Mouse (Mus musculus): ENCODE results near the gene Hectd1.

DNA sequence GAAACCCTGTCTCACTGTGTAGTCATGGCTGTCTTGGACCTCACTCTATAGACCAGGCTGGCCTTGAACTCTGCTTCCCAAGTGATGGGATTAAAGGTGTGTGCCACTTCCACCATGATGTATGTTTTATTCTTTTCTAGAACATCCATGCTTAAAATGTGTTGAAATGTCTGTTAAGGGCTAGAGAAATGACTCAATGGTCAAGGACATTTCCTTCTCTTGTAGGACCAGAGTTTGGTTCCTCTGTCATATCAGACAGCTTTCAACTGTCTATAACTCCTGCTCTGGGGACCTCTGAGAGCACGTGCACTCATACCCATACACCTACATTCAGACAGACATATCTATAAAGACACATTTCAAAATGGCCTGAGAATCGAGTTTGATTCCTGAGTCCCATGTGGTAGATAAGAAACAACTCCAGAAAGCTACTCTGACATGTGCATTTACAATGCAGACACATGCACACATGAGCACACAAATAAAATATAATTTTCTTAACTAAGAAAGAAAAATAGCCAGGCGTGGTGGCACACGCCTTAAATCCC lies 9.3 kb downstream of the Hectd1 start:
- no peak for TF ChIP-seq POLR2A (IDR thresholded peaks at IDR 0.05; ENCODE audit: low read depth, low read length)
- no peak for TF ChIP-seq CTCF (IDR thresholded peaks at IDR 0.05; ENCODE audit: borderline replicate concordance, insufficient read depth, low read length)
